Mouse (Mus musculus) heart, adult 2 months (tissue): ENCODE measurements around the gene Prss42.

Source experiments
- CTCF ChIP-seq: fragments of 200-600 bp; IDR thresholded peaks from 2 replicates; pipeline ENCODE4 v1.8.1; 2022; ENCODE audit warnings: antibody characterized with exemption, mild to moderate bottlenecking, moderate library complexity
- POLR2A ChIP-seq: fragments of 200-500 bp; IDR thresholded peaks from 2 replicates; pipeline ENCODE4 v1.6.1; 2011; ENCODE audit warnings: mild to moderate bottlenecking, low read depth, low read length, control low read depth; ENCODE audit not compliant: insufficient read depth

- TF ChIP-seq POLR2A: no peak
- TF ChIP-seq CTCF: no peak
Measured at GRCm38 (mm10) chr9:110758605-110759004, 39.4 kb upstream of the Prss42 start.
